Mouse (Mus musculus) layer of hippocampus, adult 6 months (tissue): ENCODE data around the gene Pate1. TPM values are rescaled to one million over a fixed set of nuclear protein-coding genes. Genes with fewer than 3 reads are reported as not detected.

Experiments used
- long read RNA-seq, 2 experiments: library from polyadenylated mRNA; unstranded; transcript quantifications; one replicate each; pipeline ENCODE4 v2.0.0; 2019 to 2020
- polyA plus RNA-seq: library from polyadenylated mRNA; unstranded; fragments of <200 nt; fragmentation: Nextera tagmentation; gene quantifications from 2 replicates; pipeline ENCODE4 v1.2.3, GENCODE M21; 2021

Gene Pate1
- not detected in 2 replicates for polyA plus RNA-seq
- long read RNA-seq, experiment 1: 0 reads
- long read RNA-seq, experiment 2: 0 reads

DNA sequence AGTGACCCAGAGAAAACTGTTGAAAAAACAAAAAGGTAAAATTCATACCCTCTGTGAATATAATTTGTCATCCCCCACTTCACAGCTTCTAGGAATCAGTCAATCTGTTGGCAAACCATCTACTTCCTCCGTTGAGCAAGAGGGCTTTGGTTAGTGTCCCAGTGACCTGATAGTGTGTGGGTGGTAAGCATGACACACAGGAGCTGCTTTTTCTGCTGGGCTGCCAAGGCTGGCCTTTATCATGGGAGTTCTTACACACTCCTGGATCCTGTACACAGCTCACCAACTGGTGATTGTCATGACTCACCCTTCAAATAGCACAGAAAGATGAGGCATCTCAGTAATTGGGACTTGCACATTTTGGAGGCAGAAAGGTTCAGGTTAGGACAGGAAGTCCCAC lies at the start of gene Pate1:
Gene Pate1 (minus strand): TSS at position 378 of the 400 bp plus-strand sequence.

DNA sequence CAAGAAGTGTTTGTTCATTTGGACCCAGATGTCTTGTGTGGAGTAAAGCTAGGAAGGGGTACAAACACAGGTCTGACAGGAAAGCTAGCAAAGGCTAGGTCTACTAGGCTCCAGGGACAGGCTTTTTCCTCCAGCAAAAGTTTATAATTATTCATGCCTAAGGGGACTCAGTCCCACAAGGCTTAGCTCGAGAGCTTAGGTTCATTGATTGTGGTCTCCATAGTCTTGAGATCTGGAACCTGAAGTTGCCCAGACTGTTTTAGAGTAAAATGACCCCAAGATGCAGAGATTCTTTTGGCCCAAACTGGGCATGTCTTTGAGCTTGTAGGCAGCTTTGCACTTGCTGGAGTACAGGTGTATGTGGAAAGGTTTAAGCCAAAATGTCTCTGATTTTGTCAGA lies 39.1 kb downstream of the Pate1 start, which contains the start of gene Pate3:
Gene Pate3 (minus strand): TSS at position 101 of the 400 bp plus-strand sequence.

Other genes with a start within 250 kb of the Pate1 start
- not detected in 2 replicates for gene Gm1113, start 169.1 kb downstream of the Pate1 start, polyA plus RNA-seq
- gene Ddx25, start 128.9 kb downstream of the Pate1 start, polyA plus RNA-seq: 17.9 and 21.0 TPM in 2 replicates
- gene Pus3, start 128.8 kb downstream of the Pate1 start, polyA plus RNA-seq: 4.7 and 6.0 TPM in 2 replicates
- gene Pate2, start 117.1 kb downstream of the Pate1 start, polyA plus RNA-seq: 0.23 and 0.25 TPM in 2 replicates
- 4.0 and 5.2 TPM in 2 replicates for gene Hyls1, start 117.0 kb downstream of the Pate1 start, polyA plus RNA-seq
- gene Pate4, start 75.4 kb downstream of the Pate1 start, polyA plus RNA-seq: not detected in 2 replicates
- not detected in 2 replicates for gene Pate3, start 39.2 kb downstream of the Pate1 start, polyA plus RNA-seq
- not detected in 2 replicates for gene Gm17677, start 53.7 kb upstream of the Pate1 start, polyA plus RNA-seq
- not detected in 2 replicates for gene Gm17727, start 90.7 kb upstream of the Pate1 start, polyA plus RNA-seq
- not detected in 2 replicates for gene Gm27235, start 102.7 kb upstream of the Pate1 start, polyA plus RNA-seq
- gene D730048I06Rik, start 102.7 kb upstream of the Pate1 start, polyA plus RNA-seq: not detected in 2 replicates
- gene 9230110F15Rik, start 156.8 kb upstream of the Pate1 start, polyA plus RNA-seq: not detected in 2 replicates
- gene 9230113P08Rik, start 221.0 kb upstream of the Pate1 start, polyA plus RNA-seq: not detected in 2 replicates